Mouse (Mus musculus) ES-E14 (cell line): Measurements from ENCODE around the gene A730009L09Rik.

Experiments
- CHD2 ChIP-seq: IDR thresholded peaks from 2 replicates; pipeline ENCODE4 v1.6.1; 2014; ENCODE audit warnings: mild to moderate bottlenecking, low read depth, low read length, inconsistent platforms
- HCFC1 ChIP-seq: IDR thresholded peaks from 2 replicates; pipeline ENCODE4 v1.6.1; 2012; ENCODE audit warnings: low read length, inconsistent platforms, borderline replicate concordance; ENCODE audit not compliant: insufficient read depth

DNA sequence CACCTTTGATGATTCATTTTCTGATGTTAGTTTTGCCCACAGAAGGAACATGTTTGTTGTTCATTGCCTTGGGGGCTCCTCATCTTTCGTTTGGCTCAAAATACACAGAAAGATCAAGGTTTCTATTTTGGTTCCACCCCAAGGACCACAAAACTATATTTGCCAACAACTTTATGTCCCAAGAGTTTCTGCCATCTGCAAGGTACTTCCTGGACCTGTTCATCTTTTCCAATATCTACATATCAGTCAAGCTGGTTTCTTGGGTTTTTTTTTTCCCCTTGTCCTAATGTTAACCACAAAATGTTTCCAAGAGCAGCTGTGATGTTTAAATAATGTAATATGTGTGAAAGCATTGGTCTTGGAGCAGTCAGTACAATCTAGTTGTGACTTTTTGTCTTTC lies 37.4 kb upstream of the A730009L09Rik start:
- no peak for TF ChIP-seq HCFC1
- no peak for TF ChIP-seq CHD2
